In the genomic region with DNA sequence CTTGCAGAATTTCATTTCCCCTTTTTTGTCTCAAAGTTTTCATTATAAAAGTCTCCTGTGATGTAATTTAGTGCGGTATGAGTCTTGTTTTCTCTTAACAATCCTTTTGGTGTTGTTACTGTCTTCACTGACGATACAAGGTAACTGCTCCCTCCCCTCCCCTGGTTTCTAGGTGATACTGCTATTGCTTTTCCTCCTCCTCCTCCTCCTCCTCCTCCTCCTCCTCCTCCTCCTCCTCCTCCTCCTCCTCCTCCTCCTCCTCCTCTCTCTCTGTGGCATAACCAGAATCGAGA, we compare ENCODE assay signal across 25 mouse cellular contexts.
DNase-seq lines count a peak whose midpoint lies in the region; ATAC-seq and TF ChIP-seq lines count a peak whose summit lies in the region.
"Had no signal": no experiment of that assay in that cellular context is flagged by ENCODE, and none has a peak within 500 bp of the region (broad histone marks: within the 10 kb centered on the region; RNA-seq: fewer than 3 reads in every experiment).

No protein-coding gene starts in this region.

- no peak overlapping the region for H3K27ac ChIP-seq in heart, postnatal 0 days (ENCODE audit: low read depth)
- H3K27ac ChIP-seq in CH12.LX (ENCODE audit: insufficient read depth, low read depth), result no peak overlapping the region
- H3K27ac ChIP-seq: embryonic facial prominence, embryonic 12.5 days; embryonic facial prominence, embryonic 15.5 days; hindbrain, embryonic 14.5 days; hindbrain, postnatal 0 days had no signal

- no peaks in the 10 kb centered on the region for H3K79me2 ChIP-seq in CH12.LX (replicated peaks; ENCODE audit: control insufficient read depth, extremely low read depth, insufficient read depth, poor library complexity, severe bottlenecking)

- H3K9me3 ChIP-seq in heart, postnatal 0 days (replicated peaks; ENCODE audit: control insufficient read depth, low read length), result no peaks in the 10 kb centered on the region
- H3K9me3 ChIP-seq in CH12.LX (replicated peaks; ENCODE audit: low read length), result no peaks in the 10 kb centered on the region
- H3K9me3 ChIP-seq: embryonic facial prominence, embryonic 12.5 days; embryonic facial prominence, embryonic 15.5 days; G1E; heart, embryonic 12.5 days had no signal

- H3K36me3 ChIP-seq in heart, postnatal 0 days (replicated peaks; ENCODE audit: control insufficient read depth, insufficient read depth, low read length), result no peaks in the 10 kb centered on the region
- no peaks in the 10 kb centered on the region for H3K36me3 ChIP-seq in CH12.LX (replicated peaks in 1 of 2; ENCODE audit: control insufficient read depth in 1 of 2, insufficient read depth in 1 of 2, low read length in 1 of 2)
- H3K36me3 ChIP-seq: embryonic facial prominence, embryonic 12.5 days; embryonic facial prominence, embryonic 15.5 days; G1E; heart, embryonic 12.5 days had no signal

- in situ Hi-C loops in CH12.LX (cut with MboI; ENCODE audit: low pct_ligation_motif_present, low pct_unique_long_range_greater_than_20kb, low sequenced_read_pairs), result no loop called here

- no peaks in the 10 kb centered on the region for H3K4me1 ChIP-seq in heart, postnatal 0 days (ENCODE audit: control insufficient read depth, insufficient read depth)
- peaks cover 5 to 20% of the 10 kb centered on the region in 2 experiments; a peak in 2 of 4 replicates for H3K4me1 ChIP-seq in CH12.LX (ENCODE audit: control insufficient read depth in 1 of 2, insufficient read depth in 2 of 2)
- H3K4me1 ChIP-seq: embryonic facial prominence, embryonic 12.5 days; embryonic facial prominence, embryonic 15.5 days; heart, embryonic 12.5 days had no signal

- no peak; the same call in 1 of the 2 replicates for TF ChIP-seq RAD21 in CH12.LX (IDR thresholded peaks at IDR 0.05; ENCODE audit: low read depth, low read length)

- TF ChIP-seq POLR2A in CH12.LX (IDR thresholded peaks at IDR 0.05; ENCODE audit: low read depth, low read length), result no peak

- dilution Hi-C loops in CH12.LX (cut with MboI; ENCODE audit: extremely low pct_ligation_motif_present, extremely low pct_unique_long_range_greater_than_20kb, low sequenced_read_pairs), result no loop called here

- no peak overlapping the region for H3K4me3 ChIP-seq in heart, postnatal 0 days (ENCODE audit: low read depth, low read length)
- no peak overlapping the region for H3K4me3 ChIP-seq in CH12.LX (replicated peaks in 1 of 3; ENCODE audit: low read depth in 2 of 3, low read length in 2 of 3, poor library complexity in 1 of 3)
- H3K4me3 ChIP-seq: embryonic facial prominence, embryonic 12.5 days; embryonic facial prominence, embryonic 15.5 days; heart, embryonic 12.5 days had no signal

- no peak for TF ChIP-seq CTCF in heart, postnatal 0 days (IDR thresholded peaks at IDR 0.05; ENCODE audit: low read depth)
- no peak for TF ChIP-seq CTCF in CH12.LX (conservative IDR thresholded peaks at IDR 0.05 in 1 of 2, IDR thresholded peaks at IDR 0.05 in 1 of 2; ENCODE audit: low read depth in 2 of 2, low read length in 2 of 2)

- no peak overlapping the region for H3K9ac ChIP-seq in heart, postnatal 0 days (replicated peaks; ENCODE audit: low read depth, low read length)
- no peak overlapping the region for H3K9ac ChIP-seq in CH12.LX (ENCODE audit: insufficient read depth, low read depth)
- H3K9ac ChIP-seq: embryonic facial prominence, embryonic 12.5 days; embryonic facial prominence, embryonic 15.5 days; forebrain, postnatal 0 days; heart, embryonic 12.5 days; hindbrain, embryonic 14.5 days had no signal

- ATAC-seq in heart, postnatal 0 days (ENCODE audit: insufficient read depth, low read depth), result no peak
- ATAC-seq in neutrophil, adult 5-6 weeks (ENCODE audit: extremely low read depth, insufficient number of reproducible peaks, low FRiP score, poor library complexity, severe bottlenecking), result peak; percentile 71
- ATAC-seq: forebrain, embryonic 14.5 days; forebrain, postnatal 0 days; hindbrain, postnatal 0 days; intestine, postnatal 0 days; Patski had no signal

- WGBS in heart, postnatal 0 days, result 56% methylated on average over 3 of the region's 3 CpGs

- TF ChIP-seq EP300 in heart, postnatal 0 days (IDR thresholded peaks at IDR 0.05; ENCODE audit: low read depth), result no peak
- TF ChIP-seq EP300 in CH12.LX (IDR thresholded peaks at IDR 0.05; ENCODE audit: low read length), result no peak

- no peak for DNase-seq in heart, postnatal 0 days (ENCODE audit: low spot score)
- DNase-seq in heart, adult 18-20 months, result no peak
- DNase-seq in CH12.LX (ENCODE audit: extremely low read depth), result no peak
- DNase-seq in induced T-regulatory cell, adult 2 months (ENCODE audit: low read depth), result peak; percentile 10
- no peak for DNase-seq in cerebellum, adult 18-20 months
- DNase-seq in frontal cortex, postnatal 36 days (ENCODE audit: low spot score in 2 of 2), result no peak
- DNase-seq: adrenal gland, postnatal 10 days; adrenal gland, postnatal 36 days; cerebellum, adult 11 months; cerebellum, adult 8-10 months; cerebellum, postnatal 10 days; forebrain, postnatal 0 days; gastrocnemius, postnatal 10 days; gastrocnemius, postnatal 36 days; heart, postnatal 4 days had no signal

- H3K27me3 ChIP-seq in heart, postnatal 0 days (ENCODE audit: control insufficient read depth, insufficient read depth, low read length), result no peaks in the 10 kb centered on the region
- no peaks in the 10 kb centered on the region for H3K27me3 ChIP-seq in CH12.LX (replicated peaks)
- H3K27me3 ChIP-seq: embryonic facial prominence, embryonic 12.5 days; embryonic facial prominence, embryonic 15.5 days; heart, embryonic 12.5 days; Patski had no signal

- H3K4me2 ChIP-seq in heart, postnatal 0 days (ENCODE audit: low read depth, low read length), result peak overlapping the region; percentile 34; the same call in 1 of the 2 replicates
- H3K4me2 ChIP-seq in CH12.LX (ENCODE audit: insufficient read depth, low read depth, poor library complexity, severe bottlenecking), result peak overlapping the region; percentile 29
- H3K4me2 ChIP-seq: embryonic facial prominence, embryonic 12.5 days; embryonic facial prominence, embryonic 15.5 days; heart, embryonic 12.5 days; hindbrain, embryonic 14.5 days had no signal

TF ChIP-seq in CH12.LX, 34 proteins besides CTCF, POLR2A, EP300 and RAD21:
- TF ChIP-seq JUN (IDR thresholded peaks at IDR 0.05; ENCODE audit: insufficient read depth, low read depth, low read length) (no peak; the same call in 1 of the 2 replicates), IRF4 (IDR thresholded peaks at IDR 0.05; ENCODE audit: low read depth, low read length) (no peak; the same call in 1 of the 2 replicates), SMC3 (IDR thresholded peaks at IDR 0.05; ENCODE audit: low read depth, low read length) (peak; percentile 27), HCFC1 (IDR thresholded peaks at IDR 0.05; ENCODE audit: low read depth, low read length) (no peak; the same call in 1 of the 2 replicates), NELFE (IDR thresholded peaks at IDR 0.05; ENCODE audit: low read depth, low read length) (no peak), RCOR1 (conservative IDR thresholded peaks at IDR 0.05; ENCODE audit: low read depth, low read length) (no peak), MAZ (IDR thresholded peaks at IDR 0.05; ENCODE audit: low read depth, low read length) (0 out of 2 replicates have a peak, but pooled peaks have one; percentile 68), MAX (IDR thresholded peaks at IDR 0.05; ENCODE audit: low read length) (no peak), NRF1 (IDR thresholded peaks at IDR 0.05; ENCODE audit: low read depth, low read length) (no peak), ZNF384 (IDR thresholded peaks at IDR 0.05; ENCODE audit: low read depth, low read length) (no peak), ELF1 (IDR thresholded peaks at IDR 0.05; ENCODE audit: low read depth, low read length) (0 out of 2 replicates have a peak, but pooled peaks have one; percentile 41)
TF ChIP-seq in CH12.LX: peak in this region for 3.
